Mouse (Mus musculus) heart, embryonic 13.5 days (tissue): Measurements from ENCODE around the gene Spata48. TPM values are rescaled to one million over a fixed set of nuclear protein-coding genes. Genes with fewer than 3 reads are reported as not detected.

Experiments used
- polyA plus RNA-seq: library from polyadenylated mRNA; unstranded; fragments of >200 nt; fragmentation: Nextera tagmentation; extraction: Ambion mirVana; gene quantifications from 2 replicates; pipeline ENCODE4 v1.2.1, GENCODE M21; 2015

Gene Spata48
- polyA plus RNA-seq, 1 experiment from 2014 or later, result 1.4 TPM

Other genes with a start within 250 kb of the Spata48 start
- gene Zpbp, start 314 bp downstream of the Spata48 start, polyA plus RNA-seq, result 0.44 and 0.84 TPM in 2 replicates
- gene 4930512M02Rik, start 165.7 kb downstream of the Spata48 start, polyA plus RNA-seq, result not detected in 2 replicates
- gene Ikzf1, start 222.9 kb downstream of the Spata48 start, polyA plus RNA-seq, result 1.1 and 2.6 TPM in 2 replicates